Mouse (Mus musculus) left cerebral cortex, postnatal 25 days (tissue): ENCODE data around the gene Lrrc37a. TPM values are rescaled to one million over a fixed set of nuclear protein-coding genes. Genes with fewer than 3 reads are reported as not detected.
A peak's percentile ranks its signal among the peaks of the same experiment; 100 is the strongest.
"Not testable (repeated sequence)": the region's sequence is repeated elsewhere in the genome, so short reads cannot be mapped to it uniquely, and the experiment has no call there.

Experiments used
- DNase-seq, 2 experiments: peaks; one replicate each; pipeline ENCODE4 v3.0.0; 2022; ENCODE audit warnings: low spot score in 2 of 2, mixed read lengths in 1 of 2
- intact Hi-C: fragments of 180-260 bp; cut with DNase I; formaldehyde crosslinking; loops from one replicate; pipeline ENCODE4 v1.15.1; 2025
- total RNA-seq, 2 experiments: library from RNA; stranded (reverse); gene quantifications; 2 replicates each; pipeline ENCODE4 v1.2.3; 2021

Gene Lrrc37a
- not detected for total RNA-seq

DNA sequence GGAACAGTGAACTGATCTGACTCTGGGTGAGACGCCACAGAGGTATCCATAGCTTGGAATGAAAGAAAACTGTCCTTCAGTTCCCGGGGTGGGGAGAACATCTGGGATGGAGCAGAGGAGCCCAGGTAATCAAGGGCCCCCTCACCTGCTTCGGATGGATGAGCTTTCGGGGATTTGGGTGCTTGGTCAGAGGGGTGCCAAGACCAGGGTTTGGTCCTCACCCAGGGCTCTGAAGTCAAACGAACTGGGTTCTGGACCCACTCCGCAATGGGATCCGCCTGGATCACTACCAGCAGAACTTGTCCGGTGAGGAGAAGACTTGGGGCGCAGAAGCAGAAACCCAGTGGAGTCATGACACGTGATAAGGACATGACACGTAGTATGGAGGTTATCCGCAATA is at the start of gene Lrrc37a:
Lrrc37a (minus strand) TSS at position 101 of the 400 bp plus-strand sequence.
- intact Hi-C loops, result no loop called here
- DNase-seq, result no peak

DNA sequence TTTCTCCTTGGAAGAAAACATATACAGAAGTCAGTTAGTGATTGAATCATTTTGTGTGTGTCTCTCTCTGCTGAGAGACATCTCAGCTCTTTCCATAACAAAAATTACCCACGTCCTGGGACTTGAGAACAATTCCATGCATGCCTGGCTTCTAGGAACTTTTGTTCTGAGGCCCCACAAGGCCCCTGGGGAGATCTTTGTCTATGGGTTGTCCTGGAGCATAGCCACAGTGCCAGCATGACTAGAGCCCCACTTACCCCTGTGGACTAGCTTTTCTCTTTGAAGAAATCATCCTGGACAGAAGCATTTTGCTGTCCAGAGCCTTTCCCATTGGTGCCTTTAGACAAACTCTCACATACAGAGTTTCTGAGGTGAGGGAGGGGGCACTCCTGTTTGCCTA is 30.6 kb upstream of the Lrrc37a start:
- intact Hi-C loops, DNase-seq: not testable (repeated sequence)

DNA sequence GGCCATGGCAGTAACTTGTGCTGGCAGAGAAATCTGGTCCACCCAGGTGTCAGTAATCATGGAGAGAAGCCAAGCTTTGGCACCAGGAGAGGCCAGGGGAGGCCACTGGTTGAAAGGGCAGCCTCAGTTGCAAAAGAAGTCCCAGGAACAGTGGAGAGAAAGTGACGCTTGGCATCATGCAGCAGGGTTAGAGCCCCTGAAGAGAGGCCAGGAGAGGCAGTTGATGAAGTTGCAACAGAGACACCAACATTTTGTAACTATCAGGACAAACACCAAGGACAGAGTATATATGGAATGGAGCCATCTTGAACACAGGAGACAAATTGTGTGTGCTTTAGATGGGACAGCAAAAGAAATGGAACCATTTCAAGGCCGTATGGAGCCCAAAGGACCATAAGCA is 7.7 kb upstream of the Lrrc37a start:
- intact Hi-C loops, result no loop called here
- no peak for DNase-seq

DNA sequence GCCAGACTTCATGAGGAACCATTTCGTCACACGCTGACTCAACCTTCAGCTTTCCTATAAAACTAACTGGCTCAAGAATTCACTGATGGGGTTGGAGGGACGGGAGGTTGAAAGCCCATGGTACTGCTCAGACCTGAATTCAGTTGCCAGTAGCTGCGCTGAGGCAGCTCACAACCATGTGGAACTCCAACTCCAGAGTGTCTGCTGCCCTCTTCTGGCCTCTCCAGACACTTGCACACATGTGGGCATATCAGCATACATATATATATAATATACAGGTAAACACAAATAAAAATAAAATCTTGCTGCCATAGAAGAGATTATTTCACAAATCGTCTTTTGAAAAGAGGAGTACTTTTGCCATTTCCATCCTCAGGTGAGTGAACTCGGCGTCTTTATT is 40.0 kb downstream of the Lrrc37a start:
- no peak for DNase-seq
- intact Hi-C loops, result loop anchor here (5.0 kb wide), 1 partner anchor 107 kb away; no protein-coding TSS in a partner anchor

DNA sequence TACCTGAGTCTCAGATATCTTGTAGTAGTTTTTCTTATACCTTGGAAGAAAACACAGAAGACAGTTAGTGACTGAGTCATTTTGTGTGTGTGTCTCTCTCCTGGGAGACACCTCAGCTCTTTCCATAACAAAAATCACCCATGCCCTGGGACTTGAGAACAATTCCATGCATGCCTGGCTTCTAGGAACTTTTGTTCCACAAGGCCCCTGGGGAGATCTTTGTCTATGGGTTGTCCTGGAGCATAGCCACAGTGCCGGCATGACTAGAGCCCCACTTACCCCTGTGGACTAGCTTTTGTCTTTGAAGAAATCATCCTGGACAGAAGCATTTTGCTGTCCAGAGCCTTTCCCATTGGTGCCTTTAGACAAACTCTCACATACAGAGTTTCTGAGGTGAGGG is 53.3 kb downstream of the Lrrc37a start:
- intact Hi-C loops, DNase-seq: not testable (repeated sequence)

DNA sequence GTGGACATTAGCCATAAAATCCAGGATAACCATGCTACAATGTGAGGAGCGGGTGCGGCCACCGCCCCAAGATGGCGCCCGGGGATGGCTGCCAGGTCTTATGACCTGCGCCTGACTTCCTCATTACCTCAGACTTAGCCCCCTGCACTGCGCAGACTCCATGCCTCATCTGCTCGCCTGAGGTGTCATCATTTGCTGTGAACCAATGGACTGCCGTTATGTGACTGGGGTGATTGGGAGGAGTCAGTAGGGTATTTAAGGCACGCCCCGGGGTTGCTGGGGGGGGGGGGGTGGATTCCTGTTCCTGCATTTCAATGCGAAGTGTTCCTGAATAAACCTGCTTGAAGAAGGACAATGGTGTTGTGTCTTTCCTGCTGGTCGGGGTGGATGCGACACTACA is 54.7 kb downstream of the Lrrc37a start:
- DNase-seq, intact Hi-C loops: not testable (repeated sequence)

DNA sequence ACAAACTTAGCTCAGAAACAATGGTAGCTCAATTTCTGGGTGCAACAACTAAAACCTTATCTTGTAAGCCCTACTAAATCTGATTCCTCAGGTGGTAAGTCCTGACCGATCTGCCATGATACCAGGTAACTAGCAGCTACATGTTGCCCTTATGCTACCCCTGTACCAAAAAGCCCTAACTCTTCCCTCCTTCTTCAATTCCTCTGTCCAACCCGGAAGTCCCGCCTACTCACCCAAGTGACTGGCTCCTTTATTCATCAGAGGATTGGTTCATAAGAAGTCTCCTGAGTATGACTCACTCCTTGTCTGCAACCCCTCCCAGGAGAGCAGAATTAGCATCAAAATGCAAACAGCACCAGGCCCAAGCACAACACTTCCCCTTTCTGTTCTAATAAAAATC is 60.7 kb downstream of the Lrrc37a start:
- DNase-seq, result no peak
- intact Hi-C loops, result no loop called here

DNA sequence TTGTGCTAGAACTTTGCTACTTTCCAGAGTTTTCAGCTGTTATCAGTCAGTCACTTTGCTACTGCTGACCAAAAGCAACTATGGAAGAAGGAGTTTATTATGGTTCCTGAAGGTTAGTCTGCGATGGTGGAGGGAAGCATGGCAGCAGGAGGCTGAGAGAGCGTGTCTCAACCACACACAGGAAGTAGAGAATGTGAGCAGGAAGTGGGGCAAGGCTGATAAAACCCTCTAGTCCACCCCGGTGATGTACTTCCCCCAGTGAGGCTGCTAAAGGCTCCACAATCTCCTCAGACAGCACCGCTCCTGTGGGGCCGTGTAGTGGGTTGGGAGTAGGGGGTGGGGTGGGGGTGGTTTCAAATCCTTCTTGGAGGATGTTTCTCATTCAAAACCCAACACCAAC is 68.1 kb downstream of the Lrrc37a start:
- intact Hi-C loops, result no loop called here
- no peak for DNase-seq

DNA sequence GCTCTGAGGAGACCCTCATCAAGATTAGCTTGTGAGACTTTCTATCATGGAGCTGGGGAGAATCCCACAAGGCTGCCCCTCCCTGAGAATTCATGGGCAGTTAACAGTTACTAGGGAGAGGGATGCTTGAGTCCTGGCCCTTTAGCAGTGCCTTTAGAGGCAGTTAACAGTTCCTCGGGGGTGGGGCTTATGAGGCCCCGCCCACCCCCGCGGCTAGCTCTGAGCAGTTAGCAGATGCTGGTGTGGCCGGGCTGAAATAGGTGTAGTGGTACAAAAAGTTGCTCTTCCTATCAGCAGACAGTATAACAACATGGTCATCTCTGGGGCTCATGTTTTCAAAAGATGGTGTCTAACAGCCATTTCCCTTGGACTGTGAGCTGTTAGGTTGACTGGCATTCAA is 79.4 kb downstream of the Lrrc37a start:
- DNase-seq, result no peak
- intact Hi-C loops, result no loop called here

DNA sequence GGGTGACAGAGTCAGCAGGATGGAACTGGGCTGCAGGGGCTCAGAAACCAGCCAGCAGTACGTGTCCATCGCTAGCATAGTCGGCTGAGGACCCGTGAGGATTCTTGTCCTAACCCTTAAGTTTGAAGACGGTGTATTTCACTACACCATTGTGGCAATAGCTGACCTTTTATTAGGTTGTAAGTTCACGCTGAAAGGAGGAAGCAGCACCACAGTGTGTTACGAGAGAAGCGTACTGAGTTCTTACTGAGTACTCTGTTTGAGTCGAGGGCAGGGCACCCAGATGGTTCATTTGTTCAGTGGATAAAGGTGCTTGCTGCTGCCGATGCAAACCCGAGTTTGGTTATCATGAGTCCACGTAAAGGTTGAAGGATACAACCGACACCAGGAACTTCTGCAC is 84.7 kb downstream of the Lrrc37a start:
- intact Hi-C loops, result loop anchor here (2.0 to 5.0 kb wide), 2 partner anchors 137 to 258 kb away; no protein-coding TSS in a partner anchor
- DNase-seq, result no peak

DNA sequence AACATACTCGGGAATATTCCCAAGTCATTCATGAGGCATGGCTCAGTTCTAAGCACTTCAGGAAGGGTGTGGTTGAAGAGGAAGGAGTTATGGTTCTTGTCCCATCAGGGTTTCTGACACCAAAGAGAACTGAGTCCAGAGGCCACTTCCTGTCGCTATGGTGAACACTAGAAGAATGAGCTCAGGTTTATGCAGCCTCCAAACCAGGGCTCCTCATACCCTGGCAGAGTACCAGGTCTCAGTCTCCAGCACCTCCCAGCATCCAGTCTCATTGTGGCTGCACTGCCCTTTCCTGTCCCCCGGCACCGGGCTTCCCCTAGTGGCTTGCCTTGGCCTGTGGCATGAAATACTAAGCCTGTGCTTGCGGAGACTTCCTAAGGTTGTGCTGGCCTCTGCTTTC is 85.2 kb downstream of the Lrrc37a start:
- intact Hi-C loops, result no loop called here
- DNase-seq, result no peak

DNA sequence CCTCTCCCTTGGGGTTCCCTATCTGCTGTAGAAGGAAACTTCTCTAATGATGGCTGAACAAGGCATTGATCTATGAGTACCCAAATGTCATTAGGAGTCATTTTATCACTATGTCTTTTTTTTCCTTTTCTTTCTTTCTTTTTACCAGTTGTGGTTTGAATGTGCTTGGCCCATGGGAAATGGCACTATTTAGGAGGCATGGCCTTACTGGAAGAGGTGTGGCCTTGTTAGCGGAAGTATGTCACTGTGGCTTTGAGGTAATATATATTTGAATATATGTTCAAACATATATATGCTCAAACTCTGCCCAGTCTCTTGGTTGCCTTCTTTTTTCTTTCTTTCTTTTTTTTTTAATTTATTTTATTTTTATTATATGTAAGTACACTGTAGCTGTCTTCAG is 90.9 kb downstream of the Lrrc37a start:
- no peak for DNase-seq
- intact Hi-C loops, result loop anchor here (5.0 kb wide), 1 partner anchor 56 kb away; no protein-coding TSS in a partner anchor

DNA sequence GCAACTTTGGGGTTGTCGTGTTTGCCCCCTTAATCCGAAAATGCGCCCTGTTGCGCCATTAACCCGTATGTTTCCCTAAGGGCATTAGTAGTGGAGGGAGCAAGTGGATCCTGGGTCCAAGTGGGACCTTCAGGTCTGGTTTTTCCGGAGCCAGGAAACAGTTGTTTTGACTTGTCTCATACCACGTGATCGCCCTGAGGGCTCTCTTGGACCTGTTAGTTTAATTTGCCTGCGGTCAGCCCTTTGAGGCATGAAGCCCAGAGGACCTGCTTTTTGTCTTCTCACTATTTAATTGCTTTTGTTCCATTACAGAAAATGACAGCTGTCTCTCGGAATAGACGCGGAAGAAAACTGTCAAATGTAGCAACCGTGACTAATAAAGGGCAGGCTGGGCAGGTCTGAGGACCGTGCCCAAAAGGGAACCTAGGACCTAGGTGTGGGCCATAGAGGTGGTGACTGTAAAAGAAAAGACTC is 91.4 kb downstream of the Lrrc37a start:
- intact Hi-C loops, result loop anchor here (5.0 kb wide), 1 partner anchor 56 kb away; no protein-coding TSS in a partner anchor

DNA sequence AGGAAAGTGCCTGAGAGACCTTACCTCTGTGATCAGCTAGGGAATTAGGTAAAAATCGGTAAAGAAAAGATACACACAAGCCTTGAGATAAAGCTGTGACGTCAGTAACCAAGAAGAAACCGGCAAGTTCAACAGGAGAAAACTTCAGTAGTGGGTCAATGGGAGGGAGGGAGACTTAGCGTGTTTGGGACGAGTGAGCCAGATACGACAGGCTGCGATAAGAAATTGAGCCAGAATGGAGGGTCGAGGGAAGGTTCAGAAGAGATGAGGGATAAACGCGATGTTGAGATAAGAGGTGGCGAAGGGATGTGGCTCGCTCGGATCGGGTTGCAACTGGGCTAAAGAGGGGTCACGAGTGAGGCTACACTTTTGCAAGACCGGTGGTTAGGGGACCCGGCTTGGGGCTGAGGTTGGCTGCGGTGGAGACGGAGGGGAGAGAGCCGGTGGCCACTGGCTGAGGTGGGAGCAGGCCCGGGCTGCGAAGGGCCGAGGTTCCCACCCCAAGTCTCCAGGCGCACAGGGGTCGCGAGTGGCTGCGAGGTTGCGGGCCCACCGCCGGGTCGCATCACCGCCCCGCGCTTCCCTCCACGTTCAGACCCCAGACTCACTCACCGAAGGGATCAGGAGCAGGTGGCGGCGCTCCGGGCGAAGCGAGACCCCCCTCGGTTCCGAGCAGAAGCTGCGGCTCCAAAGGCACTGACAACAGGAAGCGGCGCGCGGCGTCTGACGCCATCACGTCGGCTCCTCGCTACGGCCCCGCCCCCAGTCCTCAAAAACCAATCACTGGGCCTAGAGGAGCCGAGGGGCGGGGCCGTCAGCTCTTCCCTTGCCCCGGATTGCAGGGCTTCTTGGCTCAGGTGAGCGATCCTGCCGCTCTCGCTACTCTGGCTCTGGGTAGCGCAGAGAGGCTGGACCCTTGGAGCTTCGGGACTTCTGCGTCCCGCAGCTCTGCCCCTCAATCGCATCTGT is 92.1 kb downstream of the Lrrc37a start, which contains the start of gene Plekhm1:
Plekhm1 (minus strand) TSS at position 707 of the 969 bp plus-strand sequence.
- DNase-seq, result peak; percentile 96 to 98
- intact Hi-C loops, result loop anchor here (5.0 kb wide), 1 partner anchor 55 kb away; no protein-coding TSS in a partner anchor

More for the DNA sequence above, 91.4 kb downstream of the Lrrc37a start:
- DNase-seq, result no peak

DNA sequence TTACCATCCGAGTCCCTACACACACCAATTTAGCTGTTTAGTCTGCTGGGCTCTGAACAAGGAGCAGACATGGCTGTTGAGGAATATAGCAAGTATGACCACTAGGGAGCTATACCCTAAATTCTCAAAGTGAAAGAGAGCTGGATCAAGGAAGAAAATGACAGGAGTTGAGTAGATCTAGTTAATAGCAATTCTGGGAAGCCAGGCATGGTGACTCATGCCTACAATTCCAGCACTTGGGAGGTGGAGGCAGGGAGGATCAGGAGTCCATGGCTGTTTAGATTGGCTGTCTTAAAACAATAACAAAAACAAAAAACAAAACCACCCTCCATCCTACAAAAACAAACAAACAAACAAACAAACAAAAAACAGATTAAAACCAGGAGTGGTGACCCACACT is 93.1 kb downstream of the Lrrc37a start:
- DNase-seq, result no peak
- intact Hi-C loops, result loop anchor here (5.0 kb wide), 1 partner anchor 54 kb away; no protein-coding TSS in a partner anchor

DNA sequence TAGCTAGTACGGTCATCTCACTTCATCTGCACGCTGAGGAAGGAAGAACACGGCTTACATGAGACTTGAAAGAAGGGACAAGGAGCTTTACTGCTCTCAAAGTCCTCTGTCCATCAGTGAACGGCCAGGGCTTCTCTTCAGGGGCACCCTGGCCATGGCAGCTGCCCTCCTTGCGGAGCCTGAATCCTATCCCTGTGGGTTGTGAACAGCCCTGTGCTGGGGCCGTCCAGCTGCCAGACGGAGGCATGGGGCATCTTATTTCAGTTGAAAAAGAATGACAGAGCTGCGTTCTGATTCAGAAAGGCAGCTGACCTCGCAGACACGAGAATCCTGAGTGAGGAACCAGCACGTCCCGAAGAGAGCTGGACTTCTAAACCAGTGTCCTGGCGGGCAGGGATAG is 95.5 kb downstream of the Lrrc37a start:
- DNase-seq, result no peak
- intact Hi-C loops, result no loop called here

DNA sequence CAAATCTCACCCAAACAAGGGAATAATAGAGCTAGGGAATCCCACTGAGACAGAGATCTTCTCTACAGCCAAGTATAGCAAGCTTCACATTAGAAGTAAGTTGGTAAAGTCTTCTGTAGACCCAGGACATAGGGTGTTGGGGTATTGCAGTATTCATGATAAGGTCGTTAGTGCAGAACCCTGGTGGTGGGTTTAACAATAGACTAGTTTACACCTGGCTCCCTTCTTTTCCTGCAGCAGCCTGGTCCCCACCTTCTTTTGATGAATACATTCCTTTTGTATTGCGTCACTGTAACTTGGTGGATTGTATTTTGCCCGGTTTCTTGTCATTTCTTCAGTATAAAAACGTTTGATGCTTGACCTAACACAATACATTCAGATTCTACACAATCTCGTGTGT is 97.3 kb downstream of the Lrrc37a start:
- DNase-seq, intact Hi-C loops: not testable (repeated sequence)

DNA sequence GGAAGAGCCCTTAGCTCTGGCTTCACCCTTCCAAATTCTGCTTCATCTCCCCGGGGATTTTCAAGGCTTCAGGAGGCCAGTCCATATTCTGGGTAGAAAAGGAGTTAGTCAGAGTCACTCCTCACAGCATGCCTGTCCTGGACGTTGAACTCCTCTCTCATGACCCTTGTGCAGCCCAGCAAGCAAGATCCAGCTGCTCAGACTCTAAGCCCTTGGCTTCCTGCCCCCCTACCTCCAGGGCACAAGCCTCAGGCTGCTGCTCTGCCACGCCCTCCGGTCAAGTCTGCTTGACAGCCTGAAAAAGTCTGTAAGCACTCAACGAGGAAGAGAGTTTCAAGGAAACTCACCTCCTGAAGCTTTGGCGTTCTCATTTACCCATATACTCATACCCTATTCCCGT is 97.8 kb downstream of the Lrrc37a start:
- intact Hi-C loops, result no loop called here
- no peak for DNase-seq

DNA sequence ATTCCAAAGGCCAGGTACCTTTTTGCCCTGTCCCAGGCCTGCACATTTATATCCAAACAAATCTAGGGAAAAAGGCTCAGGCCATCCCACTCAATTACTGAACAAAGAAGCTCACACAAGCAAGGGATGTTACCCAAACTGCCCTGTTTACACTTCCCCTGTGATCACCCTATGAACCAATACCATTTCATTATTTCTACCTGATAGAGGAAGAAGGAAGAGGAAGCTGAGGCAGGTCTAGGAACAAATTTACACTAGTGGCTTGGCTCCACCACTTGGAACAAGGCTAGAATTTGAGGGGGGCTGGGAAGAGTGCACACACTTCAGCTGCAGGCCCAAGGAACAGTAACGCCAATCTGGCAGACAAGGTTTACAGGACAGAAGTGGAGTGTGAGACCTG is 98.6 kb downstream of the Lrrc37a start:
- DNase-seq, result no peak
- intact Hi-C loops, result no loop called here

DNA sequence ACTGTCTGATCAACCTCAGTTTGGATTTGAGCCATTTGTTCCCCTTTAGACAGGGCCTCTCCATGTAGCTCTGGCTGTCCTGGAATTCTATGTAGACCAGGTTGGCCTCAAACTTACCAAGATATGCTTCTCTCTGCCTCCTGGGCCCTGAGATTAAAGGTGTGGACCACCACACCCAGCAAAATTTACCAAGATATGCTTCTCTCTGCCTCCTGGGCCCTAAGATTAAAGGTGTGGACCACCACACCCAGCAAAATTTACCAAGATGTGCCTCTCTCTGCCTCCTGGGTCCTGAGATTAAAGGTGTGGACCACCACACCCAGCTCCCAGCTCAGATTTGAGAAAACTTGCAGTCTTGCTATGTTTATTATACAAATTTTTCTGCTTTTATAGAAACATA is 99.8 kb downstream of the Lrrc37a start:
- intact Hi-C loops, result loop anchor here (5.0 kb wide), 1 partner anchor 42 kb away; the partner anchor contains the start of gene Arhgap27
- DNase-seq, result no peak

DNA sequence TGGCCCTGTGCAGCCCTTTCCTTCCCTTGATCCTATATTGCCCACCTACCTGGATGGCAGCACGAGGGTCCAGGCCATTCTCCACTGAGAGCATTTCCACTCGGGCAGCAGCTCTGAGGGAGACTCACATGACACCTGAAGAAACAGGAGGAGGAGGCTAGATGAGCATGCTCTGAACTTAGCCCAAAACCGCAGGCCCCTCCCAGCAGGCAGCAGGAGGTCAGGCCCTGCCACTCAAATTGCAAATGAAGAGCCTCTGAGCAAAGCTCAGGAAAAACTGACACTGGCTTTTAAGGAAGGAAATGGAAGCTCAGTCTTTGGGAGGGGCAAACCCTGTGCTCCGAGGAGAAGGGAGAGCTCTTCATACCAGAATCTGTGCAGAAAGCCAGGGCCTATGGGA is 100.6 kb downstream of the Lrrc37a start:
- intact Hi-C loops, result loop anchor here (5.0 kb wide), 1 partner anchor 41 kb away; the partner anchor contains the start of gene Arhgap27
- DNase-seq, result no peak
